Mouse (Mus musculus): ENCODE results near the gene Antxr1. TPM values are rescaled to one million over a fixed set of nuclear protein-coding genes. Genes with fewer than 3 reads are reported as not detected.

Gene Antxr1
- total and polyA plus RNA-seq, 3 experiments, result 0.16 to 0.23 (median 0.21) TPM

DNA sequence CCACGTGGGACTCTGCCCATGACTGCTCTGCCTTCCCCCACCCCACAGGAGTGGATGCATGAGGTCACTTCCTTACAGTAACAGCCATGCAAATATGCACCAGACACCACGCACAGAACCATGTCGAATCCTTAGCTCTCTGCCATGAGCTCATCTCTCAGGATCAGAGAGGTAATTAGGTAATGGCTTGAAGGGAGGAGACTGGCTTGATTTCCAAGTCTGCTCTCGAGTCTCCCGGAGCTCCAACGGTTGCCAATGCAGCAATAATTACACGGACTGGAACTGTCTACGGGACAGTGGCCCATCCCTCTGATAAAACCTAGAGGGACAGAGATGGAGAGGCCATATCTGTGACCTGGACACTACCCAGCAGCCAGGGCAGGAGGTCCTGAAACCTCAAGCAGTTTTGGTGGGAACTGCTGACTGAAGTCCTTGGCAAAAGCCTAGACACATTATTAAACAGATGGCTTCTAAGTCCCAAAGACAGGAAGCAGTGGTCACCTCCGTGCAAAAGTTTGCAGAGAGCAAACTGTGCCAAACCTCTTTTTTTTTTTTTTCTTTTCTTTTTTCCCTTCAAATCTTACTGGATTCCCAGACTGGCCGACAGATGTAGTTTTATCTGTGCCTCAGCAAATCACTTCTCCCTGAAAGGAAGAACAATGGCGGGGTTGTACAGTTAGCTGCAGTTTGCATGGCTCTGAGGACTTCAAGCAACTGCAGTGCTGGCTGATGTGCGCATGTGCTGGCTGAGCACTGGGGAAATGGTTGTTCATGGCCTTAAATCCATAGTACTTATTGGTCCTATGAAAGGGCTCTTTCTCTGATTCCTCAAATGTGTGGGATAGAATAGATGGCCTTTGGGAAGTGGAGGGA, 174.0 kb downstream of the Antxr1 start (continued):
- TF ChIP-seq ZMIZ1 (IDR thresholded peaks at IDR 0.05; ENCODE audit: low read depth, low read length) (no peak), BHLHE40 (IDR thresholded peaks at IDR 0.05; ENCODE audit: low read depth, low read length) (peak; percentile 66), TCF12 (IDR thresholded peaks at IDR 0.05; ENCODE audit: low read depth, low read length) (no peak), USF1 (IDR thresholded peaks at IDR 0.05; ENCODE audit: low read depth, low read length) (no peak), RAD21 (IDR thresholded peaks at IDR 0.05; ENCODE audit: low read depth, low read length) (no peak), MAZ (IDR thresholded peaks at IDR 0.05; ENCODE audit: low read depth, low read length) (no peak), ZNF384 (IDR thresholded peaks at IDR 0.05; ENCODE audit: low read depth, low read length) (no peak), MXI1 (IDR thresholded peaks at IDR 0.05; ENCODE audit: low read depth, low read length) (no peak), E2F4 (IDR thresholded peaks at IDR 0.05; ENCODE audit: insufficient replicate concordance, low read depth, low read length) (no peak), JUN (IDR thresholded peaks at IDR 0.05; ENCODE audit: insufficient read depth, low read depth, low read length) (peak; percentile 74), KAT2A (IDR thresholded peaks at IDR 0.05; ENCODE audit: insufficient replicate concordance, low read length) (no peak), ETS1 (conservative IDR thresholded peaks at IDR 0.05; ENCODE audit: low read depth, low read length) (peak; percentile 36; the same call in 1 of the 2 replicates), RCOR1 (conservative IDR thresholded peaks at IDR 0.05; ENCODE audit: low read depth, low read length) (no peak), EP300 (IDR thresholded peaks at IDR 0.05; ENCODE audit: low read length) (no peak), CTCF (conservative IDR thresholded peaks at IDR 0.05 in 1 of 2, IDR thresholded peaks at IDR 0.05 in 1 of 2; ENCODE audit: low read depth in 2 of 2, low read length in 2 of 2) (no peak), ZKSCAN1 (IDR thresholded peaks at IDR 0.05; ENCODE audit: borderline replicate concordance, low read depth, low read length) (no peak)

DNA sequence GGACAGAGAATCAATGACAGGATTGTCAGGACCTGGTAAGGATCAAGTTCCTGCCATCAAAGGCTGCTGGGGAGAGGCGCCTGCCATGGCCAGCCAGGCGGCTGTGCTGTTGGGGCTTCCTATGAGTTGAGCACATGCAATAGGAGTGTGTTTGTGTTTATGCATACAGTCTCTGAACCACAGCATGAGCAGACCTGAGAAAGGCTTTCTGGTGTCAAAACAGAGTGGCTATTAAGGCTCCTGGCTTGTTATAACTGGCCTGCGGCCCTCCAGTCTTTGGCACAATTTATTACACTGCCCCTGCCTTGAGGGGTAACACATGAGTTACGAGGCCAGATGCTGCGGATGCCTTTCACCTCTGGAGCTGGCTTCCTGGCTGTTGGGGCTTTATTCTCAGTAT, 175.4 kb downstream of the Antxr1 start:
- Histone ChIP-seq H3K4me2 (ENCODE audit: insufficient read depth, low read depth, poor library complexity, severe bottlenecking) (no peak overlapping the region), H3K27ac (ENCODE audit: insufficient read depth, low read depth) (no peak overlapping the region), H3K9me3 (replicated peaks; ENCODE audit: low read length) (no peaks in the 10 kb centered on the region), H3K9ac (ENCODE audit: insufficient read depth, low read depth) (no peak overlapping the region), H3K27me3 (replicated peaks) (no peaks in the 10 kb centered on the region), H3K4me3 (replicated peaks in 1 of 3; ENCODE audit: low read depth in 2 of 3, low read length in 2 of 3, poor library complexity in 1 of 3) (no peak overlapping the region), H3K36me3 (replicated peaks in 1 of 2; ENCODE audit: control insufficient read depth in 1 of 2, insufficient read depth in 1 of 2, low read length in 1 of 2) (no peaks in the 10 kb centered on the region), H3K4me1 (ENCODE audit: control insufficient read depth in 1 of 2, insufficient read depth in 2 of 2) (peaks cover 5 to 13% of the 10 kb centered on the region in 2 experiments; a peak in 2 of 4 replicates), H3K79me2 (replicated peaks; ENCODE audit: control insufficient read depth, extremely low read depth, insufficient read depth, poor library complexity, severe bottlenecking) (no peaks in the 10 kb centered on the region)
- no peak for DNase-seq (ENCODE audit: extremely low read depth)
- dilution Hi-C loops (cut with MboI; ENCODE audit: extremely low pct_ligation_motif_present, extremely low pct_unique_long_range_greater_than_20kb, low sequenced_read_pairs), result no loop called here
- in situ Hi-C loops (cut with MboI; ENCODE audit: low pct_ligation_motif_present, low pct_unique_long_range_greater_than_20kb, low sequenced_read_pairs), result loop anchor here (25.0 kb wide), 1 partner anchor 402 kb away; no protein-coding TSS in a partner anchor
- TF ChIP-seq ELF1 (IDR thresholded peaks at IDR 0.05; ENCODE audit: low read depth, low read length), result no peak
- no peak for TF ChIP-seq TBP (conservative IDR thresholded peaks at IDR 0.05; ENCODE audit: low read depth, low read length)
- TF ChIP-seq ZC3H11A (IDR thresholded peaks at IDR 0.05; ENCODE audit: low read depth, low read length), result no peak
- TF ChIP-seq SIN3A (IDR thresholded peaks at IDR 0.05; ENCODE audit: low read length), result no peak
- no peak for TF ChIP-seq JUN (IDR thresholded peaks at IDR 0.05; ENCODE audit: insufficient read depth, low read depth, low read length)
- TF ChIP-seq PAX5 (IDR thresholded peaks at IDR 0.05; ENCODE audit: low read length), result no peak
- TF ChIP-seq NELFE (IDR thresholded peaks at IDR 0.05; ENCODE audit: low read depth, low read length), result no peak
- no peak for TF ChIP-seq MXI1 (IDR thresholded peaks at IDR 0.05; ENCODE audit: low read depth, low read length)
- no peak for TF ChIP-seq TCF12 (IDR thresholded peaks at IDR 0.05; ENCODE audit: low read depth, low read length)
- TF ChIP-seq MYC (IDR thresholded peaks at IDR 0.05; ENCODE audit: low read depth, low read length), result no peak
- TF ChIP-seq JUND (conservative IDR thresholded peaks at IDR 0.05; ENCODE audit: low read depth, low read length), result no peak
- no peak for TF ChIP-seq UBTF (IDR thresholded peaks at IDR 0.05; ENCODE audit: low read depth, low read length)
- no peak for TF ChIP-seq CHD1 (IDR thresholded peaks at IDR 0.05; ENCODE audit: low read depth, low read length)
- no peak for TF ChIP-seq MAFK (IDR thresholded peaks at IDR 0.05; ENCODE audit: insufficient replicate concordance, low read length)
- no peak for TF ChIP-seq BHLHE40 (IDR thresholded peaks at IDR 0.05; ENCODE audit: low read depth, low read length)
- no peak for TF ChIP-seq MAZ (IDR thresholded peaks at IDR 0.05; ENCODE audit: low read depth, low read length)
- TF ChIP-seq SMC3 (IDR thresholded peaks at IDR 0.05; ENCODE audit: low read depth, low read length), result no peak
